Mouse (Mus musculus) G1E-ER4 (cell line): ENCODE measurements around the gene Ap5m1. TPM values are rescaled to one million over a fixed set of nuclear protein-coding genes. Genes with fewer than 3 reads are reported as not detected.

Experiments
- GATA1 ChIP-seq: IDR thresholded peaks from one replicate; pipeline ENCODE4 v1.8.0; 2012; ENCODE audit warnings: low read length, inconsistent platforms
- polyA plus RNA-seq: library from polyadenylated mRNA; stranded (reverse); fragments of >175 nt; gene quantifications from 2 replicates; pipeline ENCODE4 v1.2.3, GENCODE M21; 2012

The Ap5m1 gene
- polyA plus RNA-seq, 1 experiment = 1.3 TPM

GRCm38 (mm10) chr14:49090102-49090501 lies 24.2 kb downstream of the Ap5m1 start:
- no peak for TF ChIP-seq GATA1

- TF ChIP-seq GATA1 = no peak
Measured at GRCm38 (mm10) chr14:49091277-49091676, 25.4 kb downstream of the Ap5m1 start.

- TF ChIP-seq GATA1 = no peak
Measured at GRCm38 (mm10) chr14:49118381-49118780, 52.5 kb downstream of the Ap5m1 start.

- no peak for TF ChIP-seq GATA1
Measured at GRCm38 (mm10) chr14:49121723-49122122, 55.8 kb downstream of the Ap5m1 start.

DNA sequence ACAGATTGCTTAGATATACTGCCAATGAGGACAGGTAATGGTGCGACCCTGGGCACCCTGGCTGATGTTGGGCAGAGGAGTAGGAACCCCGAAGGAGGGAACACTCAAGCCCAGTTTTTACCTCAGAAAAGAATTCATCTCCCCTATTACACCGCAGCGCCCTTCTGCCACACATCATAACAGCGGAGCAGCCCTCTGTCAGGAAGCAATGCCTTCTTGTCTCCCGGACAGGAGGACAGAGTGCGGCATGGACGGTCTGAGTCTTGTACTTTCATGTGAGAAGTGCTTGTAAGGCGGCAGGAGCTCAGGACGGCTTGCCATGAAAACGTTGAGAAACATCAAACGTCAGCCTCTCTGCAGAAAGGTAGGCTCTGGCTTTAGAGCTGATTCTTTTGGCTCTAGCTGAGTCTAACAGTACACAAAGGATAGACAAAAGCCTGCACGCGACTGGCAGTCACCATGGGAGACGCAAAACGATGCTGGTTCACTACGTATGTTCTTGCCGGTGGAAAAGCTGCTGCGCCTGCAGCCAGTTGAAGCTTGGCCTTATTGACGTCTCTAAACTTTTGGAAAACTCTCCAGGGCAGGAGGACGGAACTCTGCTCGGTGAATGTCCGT lies 61.4 kb downstream of the Ap5m1 start:
- no peak for TF ChIP-seq GATA1

GRCm38 (mm10) chr14:49128544-49129263 lies 62.8 kb downstream of the Ap5m1 start:
- no peak for TF ChIP-seq GATA1

GRCm38 (mm10) chr14:49132391-49132790 lies 66.5 kb downstream of the Ap5m1 start:
- TF ChIP-seq GATA1 = no peak

GRCm38 (mm10) chr14:49138171-49138570 lies 72.3 kb downstream of the Ap5m1 start:
- TF ChIP-seq GATA1 = no peak

DNA sequence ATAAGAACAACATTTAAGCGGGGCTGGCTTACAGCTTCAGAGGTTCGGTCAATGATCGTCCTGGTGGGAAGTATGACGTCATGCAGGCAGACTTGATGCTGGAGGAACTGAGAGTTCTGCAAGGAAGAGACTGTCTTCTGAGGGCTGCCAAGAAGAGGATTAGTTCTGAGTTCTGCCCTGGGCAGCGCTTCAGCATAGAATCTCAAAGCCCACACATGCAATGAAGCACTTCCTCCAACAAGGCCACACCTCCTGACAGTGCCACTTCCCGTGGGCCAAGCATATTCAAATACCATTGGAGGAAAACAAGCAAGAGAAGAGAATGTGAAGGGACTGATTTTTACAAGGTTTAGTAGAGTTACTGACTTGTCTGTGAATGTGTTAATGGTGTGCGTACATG lies 74.9 kb downstream of the Ap5m1 start:
- no peak for TF ChIP-seq GATA1

Other genes with a start within 250 kb of the Ap5m1 start
- gene Exoc5, start 556 bp downstream of the Ap5m1 start, polyA plus RNA-seq = 6.7 and 10.3 TPM in 2 replicates
- gene Naa30, start 106.1 kb downstream of the Ap5m1 start, polyA plus RNA-seq = 14.1 and 18.1 TPM in 2 replicates
- gene ccdc198, start 179.4 kb downstream of the Ap5m1 start, polyA plus RNA-seq = not detected in 2 replicates